Mouse (Mus musculus): ENCODE results near the gene Eif1. TPM values are rescaled to one million over a fixed set of nuclear protein-coding genes. Genes with fewer than 3 reads are reported as not detected.

Eif1 gene
- total and polyA plus RNA-seq, 2 experiments from 2014 or later, result 105 to 1,927 TPM

DNA sequence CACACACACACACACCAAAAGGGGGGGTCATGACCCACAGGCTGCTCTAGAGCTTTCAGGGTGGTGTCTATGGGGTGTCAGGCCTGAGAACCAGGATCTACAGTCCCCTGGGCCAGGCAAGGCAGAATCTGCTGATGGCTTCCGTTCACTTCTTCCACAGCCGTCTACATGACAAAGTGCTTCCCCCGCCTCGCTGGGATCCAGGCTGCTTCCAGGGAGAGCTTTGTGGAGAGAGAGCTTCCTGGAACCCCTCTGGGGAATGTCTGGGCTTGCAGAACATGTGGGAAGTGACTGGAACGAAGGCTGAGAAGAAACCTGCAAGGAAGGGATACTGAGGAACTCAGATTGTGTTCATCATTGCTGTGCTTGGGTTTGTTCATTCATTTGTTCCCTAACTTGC, 40.9 kb upstream of the Eif1 start:
- TF ChIP-seq CTCF (IDR thresholded peaks at IDR 0.05; ENCODE audit: low read depth) (no peak), EP300 (IDR thresholded peaks at IDR 0.05; ENCODE audit: low read depth) (no peak)
- Histone ChIP-seq H3K4me3 (ENCODE audit: low read depth, low read length) (no peak overlapping the region), H3K36me3 (replicated peaks; ENCODE audit: control insufficient read depth, insufficient read depth, low read length) (no peaks in the 10 kb centered on the region), H3K4me1 (ENCODE audit: control insufficient read depth, insufficient read depth) (no peaks in the 10 kb centered on the region), H3K9ac (replicated peaks; ENCODE audit: low read depth, low read length) (no peak overlapping the region), H3K9me3 (replicated peaks; ENCODE audit: control insufficient read depth, low read length) (no peaks in the 10 kb centered on the region), H3K4me2 (ENCODE audit: low read depth, low read length) (no peak overlapping the region), H3K27me3 (ENCODE audit: control insufficient read depth, insufficient read depth, low read length) (no peaks in the 10 kb centered on the region), H3K27ac (ENCODE audit: low read depth) (no peak overlapping the region)
- DNase-seq (ENCODE audit: low spot score) (no peak), ATAC-seq (ENCODE audit: insufficient read depth, low read depth) (no peak)
- 39% methylated on average over 5 of the region's 5 CpGs for WGBS

DNA sequence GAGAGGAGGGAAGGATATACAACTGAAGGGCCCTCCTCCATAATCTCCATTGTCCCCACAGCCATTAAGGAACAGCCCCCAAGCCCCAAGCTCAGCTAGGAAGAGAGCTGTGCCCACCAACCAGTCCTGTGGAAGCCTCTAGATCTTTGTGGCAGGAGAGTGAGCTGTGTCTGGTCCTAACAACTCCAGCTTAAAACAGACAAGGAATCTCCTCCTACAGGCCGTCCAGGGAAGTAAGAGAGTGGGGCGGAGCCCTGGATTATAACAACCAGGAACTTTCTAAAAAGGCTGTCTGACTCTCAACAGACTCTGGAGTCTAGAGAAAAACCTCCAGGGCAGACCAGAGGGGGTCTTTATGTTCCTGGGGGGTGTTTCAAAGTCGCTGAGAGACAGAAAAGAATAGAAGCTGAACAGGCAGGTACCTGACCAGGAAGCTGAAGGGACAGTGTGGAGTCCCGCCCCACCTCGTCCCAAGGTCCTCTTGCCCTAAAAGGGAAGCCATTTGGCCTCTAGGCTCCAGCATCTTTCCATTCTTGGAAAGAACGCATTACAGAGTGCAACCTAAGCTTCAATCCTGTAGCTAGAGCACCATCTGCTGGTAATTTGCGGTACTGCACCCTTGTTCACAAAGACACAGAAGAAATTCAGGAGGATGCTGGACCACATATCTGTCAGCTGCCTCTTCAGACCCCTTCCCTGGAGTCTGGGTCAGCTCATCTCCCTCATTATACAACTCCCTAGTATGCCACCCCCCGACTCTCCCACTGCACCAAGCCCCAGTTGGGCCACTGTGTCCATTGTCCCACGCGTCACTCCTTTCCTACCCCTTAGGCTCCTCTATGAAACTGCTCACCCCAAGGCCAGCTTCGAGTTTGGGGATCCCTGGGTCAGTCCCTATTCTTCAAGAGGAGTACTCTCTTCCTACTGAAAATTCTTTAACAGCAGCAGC, 37.8 kb upstream of the Eif1 start:
- H3K27ac ChIP-seq (ENCODE audit: low read depth), result no peak overlapping the region

DNA sequence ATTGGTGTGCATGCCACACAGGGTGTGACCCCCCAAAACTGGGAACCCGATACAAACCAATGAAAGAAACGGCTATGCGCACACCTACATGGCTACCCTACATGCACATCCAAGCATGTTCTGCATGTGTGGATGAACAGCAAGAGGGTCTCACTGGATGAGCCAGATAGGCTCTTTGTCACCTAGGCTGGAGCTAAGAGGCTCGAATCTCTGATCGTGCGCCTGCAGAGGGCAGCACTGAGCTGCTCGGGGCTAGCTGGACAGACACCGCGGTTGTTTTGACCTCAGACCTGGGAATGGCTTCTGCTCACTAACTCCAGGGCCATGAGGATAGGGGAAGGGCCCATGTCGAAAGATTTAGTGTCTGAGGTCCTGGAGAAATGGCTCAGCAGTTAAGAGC, 37.1 kb upstream of the Eif1 start:
- Histone ChIP-seq H3K4me1 (ENCODE audit: control insufficient read depth, insufficient read depth) (no peaks in the 10 kb centered on the region), H3K9me3 (replicated peaks; ENCODE audit: control insufficient read depth, low read length) (no peaks in the 10 kb centered on the region), H3K36me3 (replicated peaks; ENCODE audit: control insufficient read depth, insufficient read depth, low read length) (no peaks in the 10 kb centered on the region), H3K4me3 (ENCODE audit: low read depth, low read length) (no peak overlapping the region), H3K9ac (replicated peaks; ENCODE audit: low read depth, low read length) (no peak overlapping the region), H3K27ac (ENCODE audit: low read depth) (no peak overlapping the region), H3K27me3 (ENCODE audit: control insufficient read depth, insufficient read depth, low read length) (no peaks in the 10 kb centered on the region), H3K4me2 (ENCODE audit: low read depth, low read length) (no peak overlapping the region)
- 25% methylated on average over 10 of the region's 10 CpGs for WGBS
- ATAC-seq (ENCODE audit: insufficient read depth, low read depth), result peak; percentile 49; the same call in 1 of the 2 replicates
- peak; percentile 27 for DNase-seq (ENCODE audit: low spot score)
- TF ChIP-seq EP300 (IDR thresholded peaks at IDR 0.05; ENCODE audit: low read depth) (no peak), CTCF (IDR thresholded peaks at IDR 0.05; ENCODE audit: low read depth) (peak; percentile 84)

More for the DNA sequence above, 37.8 kb upstream of the Eif1 start:
- no peaks in the 10 kb centered on the region for H3K9me3 ChIP-seq (replicated peaks; ENCODE audit: control insufficient read depth, low read length)
- H3K27me3 ChIP-seq (ENCODE audit: control insufficient read depth, insufficient read depth, low read length), result no peaks in the 10 kb centered on the region
- peak; percentile 45; the same call in 1 of the 2 replicates for ATAC-seq (ENCODE audit: insufficient read depth, low read depth)
- WGBS, result 19% methylated on average over 11 of the region's 11 CpGs
- H3K4me1 ChIP-seq (ENCODE audit: control insufficient read depth, insufficient read depth), result no peaks in the 10 kb centered on the region
- TF ChIP-seq CTCF (IDR thresholded peaks at IDR 0.05; ENCODE audit: low read depth), result peak; percentile 99
- TF ChIP-seq EP300 (IDR thresholded peaks at IDR 0.05; ENCODE audit: low read depth), result no peak
- peak; percentile 57 for DNase-seq (ENCODE audit: low spot score)
- no peak overlapping the region for H3K4me2 ChIP-seq (ENCODE audit: low read depth, low read length)
- H3K4me3 ChIP-seq (ENCODE audit: low read depth, low read length), result no peak overlapping the region
- H3K36me3 ChIP-seq (replicated peaks; ENCODE audit: control insufficient read depth, insufficient read depth, low read length), result no peaks in the 10 kb centered on the region
- H3K9ac ChIP-seq (replicated peaks; ENCODE audit: low read depth, low read length), result no peak overlapping the region

DNA sequence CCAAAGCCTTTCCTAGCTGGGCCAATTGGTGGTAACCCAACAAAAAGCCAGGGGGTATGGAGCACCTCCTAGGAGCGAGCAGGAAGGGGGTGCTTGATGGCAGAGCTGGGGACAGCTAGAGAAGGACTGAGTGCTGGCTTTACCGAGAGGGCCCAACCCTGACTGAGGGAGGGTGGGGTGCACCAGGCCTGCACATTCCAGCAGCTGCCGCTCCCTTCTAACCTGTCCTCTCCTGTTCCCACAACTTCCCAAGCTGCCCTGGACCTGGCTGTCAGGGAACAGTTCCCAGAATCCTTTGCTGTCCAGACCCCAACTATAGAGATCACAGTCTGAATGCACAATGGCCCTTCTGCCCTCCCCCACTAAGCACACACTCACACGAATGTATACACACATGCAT, 34.7 kb upstream of the Eif1 start:
- Histone ChIP-seq H3K4me1 (ENCODE audit: control insufficient read depth, insufficient read depth) (no peaks in the 10 kb centered on the region), H3K4me2 (ENCODE audit: low read depth, low read length) (no peak overlapping the region), H3K27me3 (ENCODE audit: control insufficient read depth, insufficient read depth, low read length) (no peaks in the 10 kb centered on the region), H3K9me3 (replicated peaks; ENCODE audit: control insufficient read depth, low read length) (no peaks in the 10 kb centered on the region), H3K4me3 (ENCODE audit: low read depth, low read length) (no peak overlapping the region), H3K9ac (replicated peaks; ENCODE audit: low read depth, low read length) (no peak overlapping the region), H3K36me3 (replicated peaks; ENCODE audit: control insufficient read depth, insufficient read depth, low read length) (no peaks in the 10 kb centered on the region), H3K27ac (ENCODE audit: low read depth) (no peak overlapping the region)
- ATAC-seq (ENCODE audit: insufficient read depth, low read depth), result no peak
- TF ChIP-seq EP300 (IDR thresholded peaks at IDR 0.05; ENCODE audit: low read depth), result no peak
- TF ChIP-seq CTCF (IDR thresholded peaks at IDR 0.05; ENCODE audit: low read depth), result no peak
- DNase-seq (ENCODE audit: low spot score), result no peak
- WGBS, result 76% methylated on average over 4 of the region's 4 CpGs

DNA sequence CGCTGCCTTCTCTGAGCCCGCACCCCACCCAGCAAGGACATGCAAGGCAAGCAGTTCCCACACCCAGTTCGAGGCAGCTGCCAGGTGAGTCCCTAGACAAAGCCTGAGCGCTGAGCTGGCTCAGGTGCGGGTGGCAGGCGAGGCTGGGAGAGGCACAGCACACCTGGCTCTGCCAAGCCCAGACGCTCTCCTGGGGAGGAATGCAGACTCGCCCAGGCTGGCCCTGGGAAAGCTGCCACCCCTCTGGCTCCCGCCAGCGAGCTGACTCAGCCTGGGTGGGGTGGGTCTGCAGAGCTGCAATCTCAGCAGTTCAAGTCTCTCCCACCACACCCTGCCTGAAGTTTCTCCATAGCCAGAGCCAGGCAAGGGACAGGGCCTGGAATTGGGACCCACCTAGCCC, 32.7 kb upstream of the Eif1 start:
- Histone ChIP-seq H3K4me2 (ENCODE audit: low read depth, low read length) (no peak overlapping the region), H3K4me3 (ENCODE audit: low read depth, low read length) (no peak overlapping the region), H3K27ac (ENCODE audit: low read depth) (no peak overlapping the region), H3K9me3 (replicated peaks; ENCODE audit: control insufficient read depth, low read length) (no peaks in the 10 kb centered on the region), H3K36me3 (replicated peaks; ENCODE audit: control insufficient read depth, insufficient read depth, low read length) (no peaks in the 10 kb centered on the region), H3K9ac (replicated peaks; ENCODE audit: low read depth, low read length) (no peak overlapping the region), H3K27me3 (ENCODE audit: control insufficient read depth, insufficient read depth, low read length) (no peaks in the 10 kb centered on the region), H3K4me1 (ENCODE audit: control insufficient read depth, insufficient read depth) (no peaks in the 10 kb centered on the region)
- ATAC-seq (ENCODE audit: insufficient read depth, low read depth) (no peak), DNase-seq (ENCODE audit: low spot score) (peak; percentile 15)
- TF ChIP-seq EP300 (IDR thresholded peaks at IDR 0.05; ENCODE audit: low read depth), result no peak
- TF ChIP-seq CTCF (IDR thresholded peaks at IDR 0.05; ENCODE audit: low read depth), result no peak
- WGBS, result 49% methylated on average over 10 of the region's 10 CpGs

All from heart, postnatal 0 days (tissue).